Mouse (Mus musculus): ENCODE data around the gene Ctdspl.
A peak's percentile ranks its signal among the peaks of the same experiment; 100 is the strongest.

The Ctdspl gene

DNA sequence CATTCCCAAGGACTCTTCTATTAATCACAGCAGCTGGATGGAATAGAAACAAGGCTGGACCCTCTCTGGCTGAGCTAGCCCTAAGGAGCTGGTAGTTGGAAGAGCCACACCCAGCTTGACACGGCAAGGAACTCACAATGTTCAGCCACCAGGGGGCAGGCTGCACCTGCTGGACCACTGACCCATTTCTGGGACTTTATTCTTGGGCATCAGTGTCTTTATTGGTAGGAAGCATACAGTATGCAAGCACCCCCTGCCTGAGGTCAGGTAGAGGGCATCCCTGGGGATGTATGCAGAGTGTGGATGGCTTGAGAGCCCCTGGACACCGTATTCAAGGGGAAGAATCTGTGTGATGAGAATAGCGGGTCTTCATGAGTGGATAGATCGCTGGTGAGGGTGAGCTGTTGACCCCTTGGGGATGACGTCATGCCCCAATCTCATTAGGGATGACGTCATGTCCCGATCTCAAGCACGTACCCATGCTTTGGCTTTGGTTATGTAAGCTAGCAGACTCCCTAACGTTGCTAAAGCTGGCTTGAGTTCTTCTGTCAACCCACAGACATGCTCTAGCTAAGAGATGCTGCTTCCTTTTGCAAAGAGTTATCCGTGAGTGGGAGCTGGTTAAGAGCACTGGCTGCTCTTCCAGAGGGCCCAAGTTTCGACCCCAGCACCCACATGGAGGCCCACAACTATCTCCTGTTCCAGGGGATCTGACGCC lies 5.3 kb upstream of the Ctdspl start:
- peak; percentile 43 for DNase-seq (ENCODE audit: low read depth, low spot score)

DNA sequence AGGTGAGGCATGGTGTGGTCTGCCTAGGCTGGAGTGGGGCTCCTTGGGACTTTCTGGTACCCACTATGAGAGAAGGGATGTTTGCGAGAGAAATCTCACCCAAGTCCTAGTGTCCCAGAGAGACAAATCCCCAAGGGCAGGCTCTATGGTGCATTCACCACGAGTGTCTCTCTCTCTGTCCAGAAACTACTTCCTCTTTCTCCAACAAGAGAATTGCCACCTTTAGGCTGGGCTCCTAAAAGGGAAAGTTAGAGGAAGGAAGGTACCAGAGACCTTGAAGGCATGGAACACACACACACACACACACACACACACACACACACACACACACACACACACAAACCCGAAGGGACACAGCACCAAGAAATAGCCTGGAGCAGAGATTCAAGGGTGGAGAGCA lies 4.3 kb upstream of the Ctdspl start:
- DNase-seq (ENCODE audit: low read depth, low spot score) = no peak

DNA sequence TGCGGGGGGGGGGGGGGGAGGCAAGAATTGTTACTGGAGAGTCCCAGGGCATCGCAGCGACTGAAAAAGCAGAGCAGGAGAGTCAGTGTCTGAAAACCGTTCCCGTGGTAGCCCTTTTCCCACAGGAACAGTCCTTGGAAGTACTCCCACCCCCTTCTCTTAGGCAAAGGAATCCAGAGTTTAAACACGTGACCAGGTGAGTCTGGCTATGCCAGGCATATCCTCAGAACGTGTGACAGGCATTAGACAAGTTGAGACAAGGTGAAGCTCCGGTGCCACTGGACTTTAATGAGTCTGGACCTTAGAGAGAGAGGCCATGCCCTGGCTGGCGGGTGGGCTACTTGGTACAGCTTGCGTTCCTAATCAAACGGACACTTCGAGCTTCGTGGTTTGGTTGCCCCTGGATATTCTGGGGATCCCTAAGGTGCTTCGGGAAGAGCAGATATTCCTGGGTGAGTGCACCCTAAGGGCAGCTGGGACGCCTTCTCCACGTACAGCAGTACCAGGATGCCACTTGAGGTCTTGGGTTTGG lies 1.6 kb upstream of the Ctdspl start:
- no peak for DNase-seq (ENCODE audit: low read depth, low spot score)

DNA sequence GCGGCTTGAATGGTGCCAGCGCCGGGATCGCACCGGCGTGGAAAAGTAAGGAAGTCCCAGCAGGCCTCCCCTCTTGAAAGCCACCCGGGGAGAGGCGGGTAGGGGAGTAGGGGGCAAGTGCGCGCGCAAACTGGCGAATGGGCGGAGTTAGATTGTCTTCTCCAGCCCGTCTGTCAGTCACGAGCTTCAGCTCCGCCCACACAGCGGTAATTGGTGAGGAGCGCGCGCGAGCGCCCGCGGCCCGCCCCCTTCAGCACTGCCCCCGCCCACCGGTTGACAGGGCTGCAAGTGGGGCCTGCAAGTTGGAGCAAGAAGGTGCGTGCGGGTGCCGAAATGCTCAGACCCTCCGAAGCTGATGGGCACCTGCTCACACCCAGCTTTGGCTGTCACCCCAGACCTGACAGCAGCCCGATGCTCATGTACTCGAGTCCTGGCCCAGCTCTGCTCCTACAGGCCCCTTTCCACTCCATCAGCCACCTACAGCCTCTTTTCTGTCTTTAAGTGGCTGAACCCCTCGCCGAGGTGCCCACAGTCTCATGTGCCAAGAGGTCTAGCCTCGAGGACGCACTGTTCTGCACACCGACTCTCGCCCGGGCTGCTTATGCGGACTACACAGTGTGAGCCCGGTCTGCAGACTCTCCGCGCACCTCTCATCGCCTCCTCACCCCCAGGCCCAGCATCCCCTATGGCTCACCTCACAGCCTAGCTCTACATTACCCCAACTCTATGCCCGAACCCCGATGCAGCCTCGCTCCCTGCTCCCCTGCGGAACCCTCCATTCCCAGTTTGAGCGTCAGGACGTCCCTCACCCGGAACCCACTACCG lies 755 bp upstream of the Ctdspl start:
- no peak for DNase-seq (ENCODE audit: low read depth, low spot score)

DNA sequence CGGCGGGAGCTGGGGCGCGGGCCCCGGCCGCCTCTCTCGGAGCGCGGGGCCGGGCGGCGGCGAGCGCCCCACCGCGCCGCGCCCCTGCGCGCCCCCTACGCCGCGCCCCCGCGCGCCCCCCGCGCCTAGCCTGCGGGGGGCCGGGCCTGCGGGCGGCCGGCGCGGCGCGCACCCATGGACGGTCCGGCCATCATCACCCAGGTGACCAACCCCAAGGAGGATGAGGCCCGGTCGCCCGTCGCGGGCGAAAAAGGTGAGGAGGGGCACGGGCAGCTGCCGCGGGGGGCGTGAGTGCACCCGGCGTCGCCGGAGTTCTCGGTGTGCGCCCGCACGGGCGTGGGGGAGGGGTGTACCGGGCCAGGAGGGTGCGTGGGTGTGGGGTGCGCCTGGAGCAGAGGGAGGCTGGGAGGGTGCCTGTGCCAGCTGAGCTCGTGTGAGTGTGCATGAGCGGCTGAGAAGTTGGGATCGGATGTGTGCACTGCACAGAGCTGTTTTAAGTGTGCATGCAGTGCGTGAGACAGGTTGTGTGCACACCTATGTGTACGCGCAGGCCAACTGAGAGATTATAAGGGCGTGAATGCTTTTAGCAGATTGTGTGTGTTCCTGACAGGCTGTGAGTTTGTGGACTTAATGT lies 552 bp downstream of the Ctdspl start:
- DNase-seq (ENCODE audit: low read depth, low spot score) = no peak

DNA sequence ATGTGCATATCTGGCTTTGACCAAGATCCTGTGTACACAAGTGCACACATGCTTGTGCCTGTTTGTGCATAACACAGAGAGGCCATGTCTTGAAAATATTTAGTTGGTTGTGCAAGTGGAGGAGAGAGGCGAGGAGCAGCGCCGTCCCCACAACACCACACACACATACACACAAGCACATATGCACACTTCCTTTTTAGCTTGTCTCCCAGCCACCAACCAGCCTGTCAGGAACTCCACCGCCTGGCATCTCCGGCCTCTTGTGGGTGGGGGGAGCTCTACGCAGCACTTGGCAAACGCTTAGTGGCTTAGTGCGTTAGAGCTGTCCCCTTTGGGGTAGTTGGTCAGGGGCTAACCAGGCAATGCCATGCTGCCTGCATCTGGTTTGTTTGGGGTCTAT lies 1.2 kb downstream of the Ctdspl start:
- no peak for DNase-seq (ENCODE audit: low read depth, low spot score)

DNA sequence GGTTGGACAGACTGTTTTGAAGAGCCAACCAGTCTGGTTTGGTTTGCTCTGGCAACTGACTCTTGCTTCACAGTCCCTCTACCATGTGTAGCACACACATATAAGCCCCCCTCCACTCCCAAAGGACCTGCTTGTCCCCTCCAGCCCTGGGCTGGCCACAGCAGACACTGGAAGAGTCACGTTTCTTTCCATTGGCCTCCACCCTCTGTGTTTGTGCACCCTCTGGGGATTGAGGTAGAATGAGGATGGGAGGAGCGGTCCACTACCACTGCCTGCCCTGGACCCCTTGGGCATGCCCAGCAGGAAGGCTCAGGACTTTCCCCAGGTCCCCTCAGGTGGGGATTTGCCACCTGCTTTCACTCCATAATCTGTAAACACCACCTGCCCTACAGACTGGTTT lies 1.8 kb downstream of the Ctdspl start:
- no peak for DNase-seq (ENCODE audit: low read depth, low spot score)

DNA sequence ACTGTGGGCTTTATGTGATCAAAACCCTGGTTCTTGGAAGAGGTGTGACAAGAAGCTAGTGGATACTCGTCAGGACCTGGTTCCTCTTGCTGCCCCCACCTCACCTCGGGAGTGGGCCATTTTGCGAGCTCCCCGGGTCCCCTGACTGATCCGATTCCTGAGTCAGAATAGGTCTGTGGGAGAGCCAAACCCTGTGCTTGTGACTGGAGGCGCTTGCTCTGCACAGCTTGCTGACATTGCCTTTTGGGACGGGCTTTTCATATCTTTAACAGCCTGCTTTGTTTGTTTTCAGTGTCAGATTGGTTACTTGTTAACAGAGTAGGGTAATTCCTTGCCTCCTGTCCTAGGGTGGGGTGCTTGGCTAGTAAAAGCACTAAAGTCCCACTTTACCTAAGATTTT lies 2.4 kb downstream of the Ctdspl start:
- DNase-seq (ENCODE audit: low read depth, low spot score) = no peak

DNA sequence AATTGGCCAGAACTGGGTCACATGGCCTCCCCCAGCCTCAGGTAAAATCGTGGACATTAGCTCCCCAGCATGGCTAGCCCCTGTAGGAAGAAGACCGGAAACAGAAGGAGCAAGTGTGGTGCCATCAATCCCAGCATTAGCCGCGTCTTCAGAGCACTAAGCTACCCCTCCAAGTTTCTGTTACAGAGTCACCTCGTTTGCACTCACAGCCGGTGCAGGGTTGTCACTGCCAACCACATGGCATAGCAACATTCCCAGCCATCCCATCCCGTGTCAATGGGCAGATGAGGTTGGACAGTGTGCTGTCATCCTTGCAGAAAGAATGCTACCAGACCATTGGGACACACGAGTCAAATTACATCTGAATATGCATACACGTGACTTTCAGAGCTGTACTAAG lies 4.4 kb downstream of the Ctdspl start:
- no peak for DNase-seq (ENCODE audit: low read depth, low spot score)

DNA sequence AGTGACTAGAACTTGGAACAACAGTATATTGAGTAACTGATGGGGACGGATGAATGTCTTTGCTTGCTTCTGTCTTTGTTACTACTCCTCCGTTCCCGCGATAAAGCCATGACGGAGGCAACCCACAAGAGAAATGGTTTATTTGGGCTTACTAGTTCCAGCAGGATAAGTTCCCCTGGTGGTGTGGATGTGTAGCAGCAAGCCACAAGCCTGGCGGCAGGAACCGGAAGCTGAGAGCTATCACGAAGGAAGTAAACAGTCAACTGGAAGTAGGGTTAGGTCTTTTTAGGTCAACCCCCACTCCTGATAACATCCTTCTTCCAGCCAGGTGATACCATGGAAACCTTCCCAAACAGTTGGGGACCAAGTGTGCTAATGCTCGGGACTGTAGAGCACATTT lies 7.5 kb downstream of the Ctdspl start:
- DNase-seq (ENCODE audit: low read depth, low spot score) = no peak

DNA sequence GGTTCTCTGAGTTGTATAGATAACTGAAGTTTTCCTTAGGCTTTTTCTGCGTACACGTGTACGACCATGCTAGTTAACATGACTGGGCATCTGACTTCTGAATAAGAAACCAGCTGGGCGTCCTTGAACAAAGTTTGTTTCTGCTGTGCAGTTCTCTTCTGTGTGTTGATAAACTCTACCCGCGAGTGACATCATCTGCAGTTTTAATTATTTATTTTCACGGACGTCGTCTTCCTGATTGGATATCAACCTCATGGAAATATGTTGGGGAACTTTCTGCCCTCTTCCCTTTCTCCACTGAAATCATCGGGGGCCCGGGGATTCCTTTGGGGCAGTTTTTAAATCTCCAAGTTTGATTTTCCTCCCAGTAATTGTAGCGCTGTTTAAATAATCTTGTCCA lies 8.1 kb downstream of the Ctdspl start:
- no peak for DNase-seq (ENCODE audit: low read depth, low spot score)

DNA sequence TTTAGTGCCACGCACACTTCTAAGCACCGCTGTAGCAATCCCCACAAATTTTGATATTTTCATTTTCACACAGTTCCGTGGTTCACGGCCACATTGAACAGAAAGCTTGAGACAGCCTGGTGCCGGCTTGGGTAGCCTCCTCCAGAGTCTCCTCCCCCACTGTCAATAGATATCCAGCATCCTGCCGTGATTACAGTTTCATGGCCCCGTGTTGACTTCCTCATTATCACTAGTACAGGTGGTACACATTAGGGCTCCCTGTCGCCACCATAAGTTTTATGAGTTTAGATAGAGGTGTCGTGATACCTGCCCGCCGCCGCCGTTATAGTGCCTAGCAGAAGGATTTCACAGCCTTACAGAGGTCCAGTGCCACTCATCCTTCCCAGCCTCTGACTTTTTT lies 8.8 kb downstream of the Ctdspl start:
- DNase-seq (ENCODE audit: low read depth, low spot score) = no peak

DNA sequence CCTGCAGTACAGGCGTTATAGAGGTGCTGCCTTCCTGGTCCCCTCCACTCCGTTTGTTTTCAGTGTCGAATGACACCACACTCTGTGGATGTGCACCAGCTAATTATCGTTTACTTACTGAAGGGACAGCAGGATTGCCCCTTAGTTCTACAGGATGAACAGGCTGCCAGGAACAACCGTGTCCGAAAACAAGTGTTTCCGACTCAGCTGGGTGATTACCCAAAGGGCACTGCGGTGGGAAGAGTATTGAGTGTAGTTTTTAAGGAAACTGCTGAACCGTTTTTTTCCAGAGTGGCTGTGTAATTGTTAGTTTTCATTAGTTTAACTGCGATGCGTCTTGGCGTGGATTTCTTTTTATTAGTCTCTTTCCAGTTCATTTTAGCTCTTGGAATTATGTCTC lies 9.8 kb downstream of the Ctdspl start:
- DNase-seq (ENCODE audit: low read depth, low spot score) = no peak

DNA sequence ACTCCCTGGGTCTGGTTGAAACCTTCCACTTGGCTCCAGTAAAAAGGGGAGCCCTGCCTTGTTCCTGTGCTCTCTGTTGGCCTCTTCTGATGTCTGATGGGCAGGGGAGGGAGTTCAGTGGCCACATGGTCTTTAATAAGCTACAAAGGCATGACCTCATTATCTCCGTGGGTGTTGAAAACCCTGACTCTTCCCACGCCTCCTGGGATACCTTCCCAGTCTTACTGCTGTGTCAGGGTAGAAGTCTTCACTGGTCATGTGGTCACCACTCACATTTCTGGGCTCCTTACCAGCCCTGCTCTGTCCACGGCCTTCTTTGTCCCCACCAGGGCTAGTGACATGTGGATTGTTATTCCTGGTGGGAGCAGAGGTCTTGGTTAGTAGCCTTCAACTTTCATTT lies 11.3 kb downstream of the Ctdspl start:
- no peak for DNase-seq (ENCODE audit: low read depth, low spot score)

DNA sequence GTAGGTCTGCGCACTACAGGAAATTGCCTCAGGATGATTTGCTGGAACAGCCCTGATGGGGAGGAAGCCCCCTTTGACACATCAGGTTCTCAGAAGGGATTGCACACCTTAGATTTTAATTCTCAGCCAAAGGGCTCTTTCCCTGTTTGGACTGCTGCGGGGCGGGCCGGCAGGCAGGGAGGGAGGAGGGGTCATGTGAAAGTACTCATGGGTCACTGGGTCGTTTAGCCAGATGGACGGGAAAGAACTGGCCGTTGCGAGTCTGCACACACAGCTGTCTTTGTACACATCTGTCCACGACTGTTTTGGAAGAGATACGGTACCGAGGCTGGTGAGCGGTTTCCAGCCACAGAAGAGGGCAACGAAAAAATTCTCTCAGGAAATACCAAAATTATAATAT lies 13.2 kb downstream of the Ctdspl start:
- DNase-seq (ENCODE audit: low read depth, low spot score) = no peak

DNA sequence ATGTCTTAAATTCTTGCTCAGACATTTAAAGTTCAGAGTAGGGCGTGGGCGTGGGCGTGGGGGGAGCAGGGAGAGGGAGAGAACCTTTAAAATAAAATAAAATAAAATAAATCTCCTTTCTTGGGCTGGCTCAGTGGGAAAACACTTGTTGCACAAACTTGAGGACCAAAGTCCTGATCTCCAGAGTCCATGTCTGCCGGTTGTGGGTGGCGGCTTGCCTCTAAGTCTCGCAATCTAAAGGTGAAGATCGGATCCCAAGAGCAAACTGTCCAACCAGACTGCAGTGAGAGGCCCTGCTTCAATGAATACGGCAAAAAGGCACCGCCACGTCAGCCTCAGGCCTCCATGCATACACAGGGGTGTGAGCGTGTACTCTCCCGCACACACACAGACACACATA lies 13.6 kb downstream of the Ctdspl start:
- no peak for DNase-seq (ENCODE audit: low read depth, low spot score)

DNA sequence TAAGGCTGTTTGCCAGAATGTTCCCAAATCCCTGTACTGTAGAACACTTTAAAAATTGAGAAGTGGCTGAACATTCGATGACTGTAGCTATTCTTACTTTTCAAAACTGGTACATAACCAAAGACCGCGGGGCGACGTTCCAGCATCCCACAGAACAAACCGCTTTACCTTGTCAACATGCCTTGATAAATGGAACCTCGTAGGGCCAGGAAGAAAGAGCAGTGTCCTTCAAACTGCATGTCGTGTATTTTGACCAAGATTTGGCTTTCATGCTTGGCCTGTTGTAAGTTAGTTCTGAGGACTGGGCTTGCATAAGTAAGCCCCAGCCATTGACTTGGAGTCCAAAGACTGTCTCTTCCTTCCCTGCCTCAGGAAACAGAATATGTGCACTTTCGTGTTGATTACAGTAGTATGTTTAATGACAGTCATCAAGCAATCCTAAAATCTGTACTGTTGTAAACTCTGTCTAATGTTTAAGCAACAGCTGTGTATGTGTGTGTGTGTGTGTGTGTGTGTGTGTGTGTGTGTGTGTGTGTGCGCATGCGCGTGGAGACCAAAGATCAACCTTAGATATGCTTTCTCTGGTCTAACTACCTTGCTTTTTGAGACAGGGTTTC lies 14.4 kb downstream of the Ctdspl start:
- no peak for DNase-seq (ENCODE audit: low read depth, low spot score)

DNA sequence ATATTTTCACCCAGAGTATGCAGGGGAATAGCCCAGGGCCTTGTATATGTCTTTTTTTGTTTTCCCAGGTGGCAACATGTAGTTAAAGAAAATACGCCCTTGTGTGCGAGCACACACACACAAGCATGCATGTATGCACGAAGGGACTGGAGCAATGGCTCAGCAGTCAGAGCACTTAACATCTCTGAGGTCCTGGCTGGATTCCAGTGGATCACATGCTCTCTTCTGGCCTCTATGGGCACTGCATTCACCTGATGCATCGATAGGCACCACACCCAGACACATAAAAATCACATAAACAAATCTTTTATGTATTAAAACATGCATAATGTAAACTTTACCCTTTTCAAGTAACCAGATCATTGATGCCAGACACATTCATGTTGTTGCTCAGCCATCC lies 15.8 kb downstream of the Ctdspl start:
- DNase-seq (ENCODE audit: low read depth, low spot score) = no peak

DNA sequence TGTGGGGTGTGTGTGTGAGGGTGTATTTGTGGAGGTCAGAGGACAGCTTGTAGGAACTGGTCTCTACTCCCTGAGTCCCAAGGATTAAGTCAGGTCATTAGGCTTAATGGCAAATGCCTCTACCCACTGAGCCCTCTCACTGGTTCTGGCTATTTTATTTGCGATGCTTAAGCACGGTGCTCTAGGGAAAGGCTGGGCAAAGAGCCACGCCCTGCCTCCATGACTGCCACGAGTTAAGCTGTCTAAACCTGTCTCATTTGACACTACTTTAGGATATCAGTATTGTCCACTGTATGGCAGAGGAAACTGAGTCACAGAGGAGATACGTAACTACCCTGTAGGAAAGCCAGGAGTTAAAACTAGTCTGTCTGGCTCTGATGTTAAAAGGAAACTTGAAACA lies 17.7 kb downstream of the Ctdspl start:
- no peak for DNase-seq (ENCODE audit: low read depth, low spot score)

DNA sequence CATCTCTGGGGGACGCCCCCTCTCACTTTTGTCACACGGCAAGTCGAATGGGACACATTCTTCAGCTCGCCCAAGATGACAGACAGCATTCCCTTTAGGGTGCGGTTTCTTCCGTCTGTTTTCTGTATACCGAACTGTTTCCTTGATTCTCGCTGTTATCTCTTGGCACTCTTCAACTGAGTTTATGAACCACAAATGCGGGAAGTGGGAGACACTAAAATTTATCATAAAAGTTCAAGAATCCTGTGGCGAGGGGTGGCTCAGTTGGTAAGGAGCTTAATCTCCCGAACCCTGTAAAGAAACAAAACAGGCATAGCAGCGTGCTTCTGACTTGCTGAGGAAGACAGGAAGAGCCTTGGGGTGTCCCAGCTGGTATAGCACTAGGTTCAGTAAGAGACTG lies 18.1 kb downstream of the Ctdspl start:
- DNase-seq (ENCODE audit: low read depth, low spot score) = no peak

DNA sequence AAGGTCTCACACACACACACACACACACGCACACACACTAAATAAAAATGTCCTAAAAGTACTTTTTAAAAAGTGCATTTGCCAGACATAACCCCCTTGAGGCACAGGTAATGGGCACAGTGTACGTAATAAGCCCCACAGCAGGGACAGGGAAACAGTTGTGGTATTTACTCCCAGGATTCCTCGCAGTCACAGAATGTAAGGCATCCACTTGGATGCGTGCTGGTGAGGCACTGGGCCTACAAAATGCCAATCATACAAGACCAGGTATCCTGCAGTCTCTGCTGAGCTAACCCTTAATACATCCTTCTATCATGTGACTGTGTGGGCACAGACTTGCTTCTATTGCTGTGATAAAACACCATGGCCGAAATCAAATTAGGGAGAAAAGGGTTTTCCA lies 22.2 kb downstream of the Ctdspl start:
- no peak for DNase-seq (ENCODE audit: low read depth, low spot score)

DNA sequence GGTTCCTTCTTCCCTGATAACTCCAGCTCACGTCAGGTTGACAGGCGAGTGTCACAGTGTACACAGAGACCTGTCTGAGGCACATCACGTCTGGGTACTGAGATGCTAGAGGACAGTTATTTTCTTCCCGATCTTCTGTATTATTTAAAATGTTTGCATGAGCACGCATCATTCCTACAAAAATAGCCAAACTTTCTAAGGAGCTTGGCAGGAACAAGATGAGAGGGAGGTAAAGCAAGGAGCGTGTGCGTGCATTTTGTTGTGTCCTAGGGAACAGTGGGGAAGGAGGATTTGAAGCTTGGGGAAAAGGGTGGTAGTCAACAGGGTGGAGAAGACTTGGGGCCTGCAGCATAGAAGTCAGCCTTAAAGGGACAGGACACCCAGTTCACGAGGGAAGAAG lies 22.9 kb downstream of the Ctdspl start:
- no peak for DNase-seq (ENCODE audit: low read depth, low spot score)
